Mouse (Mus musculus) heart, embryonic 14.5 days (tissue): Measurements from ENCODE around the gene Fam57a. TPM values are rescaled to one million over a fixed set of nuclear protein-coding genes. Genes with fewer than 3 reads are reported as not detected.

Source experiments
- ATAC-seq: fragments of 200-750 bp; cut with Nextera tagmentation; 2 replicates; pipeline ENCODE4 v1.8.0; 2017; ENCODE audit warnings: low read depth, moderate TSS enrichment; ENCODE audit not compliant: insufficient number of reproducible peaks, insufficient read depth, low FRiP score
- H3K27ac ChIP-seq, 2 experiments: fragments of 200-500 bp in 1 of 2; fragments of 300-500 bp in 1 of 2; sonication (generic) in 1 of 2; replicated peaks in 1 of 2; 2 replicates each; pipeline ENCODE4 v1.5.1; 2012 to 2014; ENCODE audit warnings: low read depth in 2 of 2, low read length in 2 of 2, control low read depth in 1 of 2, mild to moderate bottlenecking in 1 of 2, mixed read lengths in 1 of 2; ENCODE audit not compliant: control insufficient read depth in 1 of 2, insufficient read depth in 1 of 2
- H3K27me3 ChIP-seq: fragments of 300-500 bp; sonication (generic); 2 replicates; pipeline ENCODE4 v1.6.1; 2014; ENCODE audit warnings: mild to moderate bottlenecking, low read length, control low read depth; ENCODE audit not compliant: control insufficient read depth, insufficient read depth
- H3K36me3 ChIP-seq: fragments of 300-500 bp; sonication (generic); 2 replicates; pipeline ENCODE4 v1.6.1; 2014; ENCODE audit warnings: mild to moderate bottlenecking, control low read depth, low read length, mixed read lengths; ENCODE audit not compliant: control insufficient read depth, insufficient read depth
- H3K4me1 ChIP-seq, 2 experiments: fragments of 200-500 bp in 1 of 2; fragments of 300-500 bp in 1 of 2; sonication (generic) in 1 of 2; 2 replicates each; pipeline ENCODE4 v1.6.1; 2012 to 2014; ENCODE audit warnings: low read length in 2 of 2, control low read depth in 1 of 2, mixed read lengths in 1 of 2; ENCODE audit not compliant: control insufficient read depth in 2 of 2, insufficient read depth in 2 of 2
- H3K4me2 ChIP-seq: fragments of 300-500 bp; sonication (generic); 2 replicates; pipeline ENCODE4 v1.6.1; 2014; ENCODE audit warnings: mild to moderate bottlenecking, low read length
- H3K4me3 ChIP-seq, 2 experiments: fragments of 200-500 bp in 1 of 2; fragments of 300-500 bp in 1 of 2; sonication (generic) in 1 of 2; 2 replicates each; pipeline ENCODE4 v1.5.1; 2012 to 2014; ENCODE audit warnings: low read length in 2 of 2, mild to moderate bottlenecking in 2 of 2, control low read depth in 1 of 2, low read depth in 1 of 2, moderate library complexity in 1 of 2; ENCODE audit not compliant: control insufficient read depth in 1 of 2, insufficient read depth in 1 of 2
- H3K9ac ChIP-seq: fragments of 300-500 bp; sonication (generic); 2 replicates; pipeline ENCODE4 v1.6.1; 2014; ENCODE audit warnings: mild to moderate bottlenecking, low read length
- H3K9me3 ChIP-seq: fragments of 300-500 bp; sonication (generic); 2 replicates; pipeline ENCODE4 v1.6.1; 2016; ENCODE audit warnings: low read length, control low read depth; ENCODE audit not compliant: control insufficient read depth
- WGBS: fragments of 180-500 bp; shearing (Covaris S2); extraction: QIAGEN DNeasy Blood & Tissue Kit; methylation state at CpG from one replicate; pipeline ENCODE4 v1.1.7; 2014; 5-methylcytosine and 5-hydroxymethylcytosine counted together
- polyA plus RNA-seq: library from polyadenylated mRNA; unstranded; fragments of >200 nt; fragmentation: Nextera tagmentation; extraction: Ambion mirVana; gene quantifications from 2 replicates; pipeline ENCODE4 v1.2.1, GENCODE M21; 2014

The Fam57a gene
- polyA plus RNA-seq, 1 experiment from 2014 or later: 23.1 TPM

DNA sequence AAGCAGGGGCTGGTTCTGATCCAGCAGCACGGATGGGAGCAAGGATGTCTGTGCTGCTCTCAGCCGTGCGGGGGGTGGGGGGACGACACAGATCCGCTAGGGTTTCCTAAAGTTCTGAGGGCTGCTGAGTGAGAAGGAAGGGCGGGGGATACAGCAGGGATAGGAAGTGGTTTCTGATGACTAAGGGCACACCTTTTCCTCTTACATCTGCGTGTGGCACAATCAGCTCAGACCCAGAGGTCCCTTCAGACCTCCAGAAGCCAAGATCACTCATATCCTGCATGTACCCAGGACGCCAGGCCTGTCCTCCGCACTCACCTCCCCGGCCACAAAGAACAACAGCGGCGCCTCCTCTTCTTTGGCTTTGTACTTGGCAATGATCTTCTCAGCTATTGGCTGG, 81.8 kb downstream of the Fam57a start:
- H3K27me3 ChIP-seq: no peaks in the 10 kb centered on the region
- 54% methylated on average over 12 of the region's 12 CpGs for WGBS
- ATAC-seq: 0 out of 2 replicates have a peak, but pooled peaks have one; percentile 14
- no peak overlapping the region for H3K9ac ChIP-seq
- no peak overlapping the region for H3K27ac ChIP-seq
- H3K9me3 ChIP-seq: no peaks in the 10 kb centered on the region
- peaks cover 0 to 2% of the 10 kb centered on the region in 2 experiments; a peak in 1 of 4 replicates for H3K4me1 ChIP-seq
- H3K4me2 ChIP-seq: no peak overlapping the region
- peaks cover 41% of the 10 kb centered on the region for H3K36me3 ChIP-seq
- no peak overlapping the region for H3K4me3 ChIP-seq

- Histone ChIP-seq H3K27ac (no peak overlapping the region), H3K4me2 (no peak overlapping the region)
- 29% methylated on average over 19 of the region's 19 CpGs for WGBS
Observed at GRCm38 (mm10) chr11:76262611-76263351, 83.3 kb downstream of the Fam57a start.

More at GRCm38 (mm10) chr11:76262611-76263351, 83.3 kb downstream of the Fam57a start:
- H3K4me1 ChIP-seq: peaks cover 0 to 2% of the 10 kb centered on the region in 2 experiments; a peak in 1 of 4 replicates
- no peak overlapping the region for H3K9ac ChIP-seq
- no peak for ATAC-seq
- H3K27me3 ChIP-seq: no peaks in the 10 kb centered on the region
- no peaks in the 10 kb centered on the region for H3K9me3 ChIP-seq
- H3K36me3 ChIP-seq: peaks cover 35% of the 10 kb centered on the region
- no peak overlapping the region for H3K4me3 ChIP-seq

Other genes with a start within 250 kb of the Fam57a start
- 5.6 and 7.3 TPM in 2 replicates for gene Rph3al, start 241.2 kb upstream of the Fam57a start, polyA plus RNA-seq
- gene 1700016K19Rik, start 179.8 kb upstream of the Fam57a start, polyA plus RNA-seq: 0.22 TPM in 1 of 2 replicates, not detected in the other
- 11.5 and 13.2 TPM in 2 replicates for gene Rflnb, start 151.9 kb upstream of the Fam57a start, polyA plus RNA-seq
- 31.5 and 32.5 TPM in 2 replicates for gene Vps53, start within 50 bp of the Fam57a start, polyA plus RNA-seq
- gene Dbil5, start 37.9 kb downstream of the Fam57a start, polyA plus RNA-seq: 1.0 and 2.1 TPM in 2 replicates
- gene Gemin4, start 38.0 kb downstream of the Fam57a start, polyA plus RNA-seq: 18.8 and 23.0 TPM in 2 replicates
- gene Mrm3, start 64.0 kb downstream of the Fam57a start, polyA plus RNA-seq: 21.8 and 23.2 TPM in 2 replicates
- gene Glod4, start 64.1 kb downstream of the Fam57a start, polyA plus RNA-seq: 135 and 138 TPM in 2 replicates
- gene Nxn, start 219.5 kb downstream of the Fam57a start, polyA plus RNA-seq: 23.7 and 26.8 TPM in 2 replicates
- 93.4 and 96.2 TPM in 2 replicates for gene Timm22, start 227.3 kb downstream of the Fam57a start, polyA plus RNA-seq